Mouse (Mus musculus) layer of hippocampus, postnatal 36 days (tissue): Measurements from ENCODE around the gene Klhdc10. TPM values are rescaled to one million over a fixed set of nuclear protein-coding genes. Genes with fewer than 3 reads are reported as not detected.
"Not testable (repeated sequence)": the region's sequence is repeated elsewhere in the genome, so short reads cannot be mapped to it uniquely, and the experiment has no call there.

Experiments used
- DNase-seq, 2 experiments: peaks; one replicate each; pipeline ENCODE4 v3.0.0; 2022
- total RNA-seq, 2 experiments: library from RNA; stranded (reverse); gene quantifications; 2 replicates each; pipeline ENCODE4 v1.2.3; 2021

The Klhdc10 gene
- 10 to 100 TPM; 95.9 to 97.0 TPM for total RNA-seq

GRCm38 (mm10) chr6:30401308-30402015 is at the start of gene Klhdc10:
Gene Klhdc10 (plus strand): TSS chr6:30401868.
- DNase-seq: peak; percentile 100

- DNase-seq: no peak
These were observed 48.9 kb upstream of the Klhdc10 start for GRCm38 (mm10) chr6:30352762-30353161.

GRCm38 (mm10) chr6:30353661-30354060 is 48.0 kb upstream of the Klhdc10 start:
- DNase-seq: no peak

- no peak for DNase-seq
These were observed 46.9 kb upstream of the Klhdc10 start for GRCm38 (mm10) chr6:30354760-30355159.

GRCm38 (mm10) chr6:30355701-30356100 is 46.0 kb upstream of the Klhdc10 start:
- no peak for DNase-seq

GRCm38 (mm10) chr6:30356161-30356560 is 45.5 kb upstream of the Klhdc10 start:
- DNase-seq: no peak

GRCm38 (mm10) chr6:30356680-30357079 is 45.0 kb upstream of the Klhdc10 start:
- no peak for DNase-seq

GRCm38 (mm10) chr6:30357561-30358177 is 44.0 kb upstream of the Klhdc10 start:
- peak; percentile 52 to 76 for DNase-seq

- DNase-seq: no peak
These were observed 41.7 kb upstream of the Klhdc10 start for GRCm38 (mm10) chr6:30359762-30360509.

- DNase-seq: no peak
These were observed 37.9 kb upstream of the Klhdc10 start for GRCm38 (mm10) chr6:30363808-30364207.

GRCm38 (mm10) chr6:30369291-30369690 is 32.4 kb upstream of the Klhdc10 start:
- no peak for DNase-seq

- no peak for DNase-seq
These were observed 28.9 kb upstream of the Klhdc10 start for GRCm38 (mm10) chr6:30372627-30373369.

- no peak for DNase-seq
These were observed 26.7 kb upstream of the Klhdc10 start for GRCm38 (mm10) chr6:30374731-30375510.

GRCm38 (mm10) chr6:30375791-30376190 is 25.9 kb upstream of the Klhdc10 start:
- no peak for DNase-seq

GRCm38 (mm10) chr6:30381116-30381515 is 20.6 kb upstream of the Klhdc10 start:
- DNase-seq: no peak

GRCm38 (mm10) chr6:30390271-30390670 is 11.4 kb upstream of the Klhdc10 start:
- DNase-seq: not testable (repeated sequence)

- peak; percentile 73 to 76 for DNase-seq
These were observed 10.7 kb upstream of the Klhdc10 start, which contains the start of gene Zc3hc1 for GRCm38 (mm10) chr6:30390714-30391697. Gene Zc3hc1 (minus strand): TSS chr6:30391028.

- no peak for DNase-seq
These were observed 9.7 kb upstream of the Klhdc10 start for GRCm38 (mm10) chr6:30391996-30392395.

- DNase-seq: no peak
These were observed 1.5 kb upstream of the Klhdc10 start for GRCm38 (mm10) chr6:30400146-30400545.

GRCm38 (mm10) chr6:30400716-30401115 is 952 bp upstream of the Klhdc10 start:
- DNase-seq: no peak
